Mouse (Mus musculus) lung, adult 2 months (tissue): ENCODE results near the gene Srd5a3. TPM values are rescaled to one million over a fixed set of nuclear protein-coding genes. Genes with fewer than 3 reads are reported as not detected.

Experiments used
- DNase-seq: peaks from one replicate; pipeline ENCODE4 v3.0.0; 2022
- H3K4me1 ChIP-seq: fragments of 200-500 bp; 2 replicates; pipeline ENCODE4 v1.6.1; 2011; ENCODE audit warnings: low read length; ENCODE audit not compliant: control insufficient read depth, insufficient read depth
- H3K4me3 ChIP-seq: fragments of 200-500 bp; replicated peaks from 2 replicates; pipeline ENCODE3; 2011; ENCODE audit warnings: low read depth, mild to moderate bottlenecking, control low read depth, low read length; ENCODE audit errors: extremely low read depth
- CTCF ChIP-seq: fragments of 200-500 bp; IDR thresholded peaks from 2 replicates; pipeline ENCODE4 v1.5.1; 2011; ENCODE audit warnings: mild to moderate bottlenecking, low read length, control low read depth; ENCODE audit not compliant: insufficient read depth
- POLR2A ChIP-seq: fragments of 200-500 bp; IDR thresholded peaks from 2 replicates; pipeline ENCODE4 v1.6.1; 2011; ENCODE audit warnings: low read depth, mild to moderate bottlenecking, control low read depth, low read length, borderline replicate concordance; ENCODE audit errors: extremely low read depth
- WGBS: fragments of 180-500 bp; shearing (Covaris S2); methylation state at CpG from one replicate; pipeline ENCODE4 v1.1.7; 2018; 5-methylcytosine and 5-hydroxymethylcytosine counted together
- polyA plus RNA-seq: library from polyadenylated mRNA; depleted of rRNA; stranded (reverse); fragments of >200 nt; gene quantifications from 2 replicates; pipeline ENCODE4 v1.2.3, GENCODE M21; 2012

The Srd5a3 gene
- polyA plus RNA-seq, 1 experiment, result 160 TPM

- DNase-seq, result no peak
- TF ChIP-seq CTCF, result no peak
- no peak for TF ChIP-seq POLR2A
- Histone ChIP-seq H3K4me1 (no peaks in the 10 kb centered on the region), H3K4me3 (no peak overlapping the region)
- WGBS, result 42% methylated on average over 2 of the region's 2 CpGs
Measured at GRCm38 (mm10) chr5:76130292-76130691, 9.8 kb upstream of the Srd5a3 start.

- no peaks in the 10 kb centered on the region; the same call in 1 of the 2 replicates for H3K4me1 ChIP-seq
- 76% methylated on average over 4 of the region's 4 CpGs for WGBS
- no peak for TF ChIP-seq CTCF
- TF ChIP-seq POLR2A, result no peak
- H3K4me3 ChIP-seq, result no peak overlapping the region
- DNase-seq, result no peak
Measured at GRCm38 (mm10) chr5:76131990-76132389, 8.1 kb upstream of the Srd5a3 start.

DNA sequence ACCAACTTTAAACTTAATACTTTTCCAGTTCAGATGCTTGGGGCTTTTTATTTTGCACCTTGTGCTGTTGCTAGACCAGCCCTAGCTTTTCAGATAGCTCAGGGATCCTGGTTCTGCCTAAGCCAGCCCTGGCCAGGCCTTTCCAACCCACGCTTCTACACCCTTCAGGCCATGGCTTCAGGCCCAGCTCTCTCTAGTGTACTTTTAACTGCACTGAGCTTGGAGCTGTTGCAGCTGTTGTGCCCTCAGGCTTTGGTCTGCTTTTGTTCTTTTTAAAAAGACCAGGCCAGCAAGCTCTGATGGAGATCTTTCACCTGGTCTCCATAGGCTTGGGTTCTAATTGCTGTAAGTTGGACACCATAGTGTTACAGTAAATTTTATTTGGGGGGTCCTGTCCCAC lies 4.4 kb upstream of the Srd5a3 start:
- Histone ChIP-seq H3K4me1 (peaks cover 4% of the 10 kb centered on the region), H3K4me3 (no peak overlapping the region)
- TF ChIP-seq CTCF, result no peak
- no peak for TF ChIP-seq POLR2A
- no peak for DNase-seq
- 73% methylated on average over 1 of the region's 1 CpGs for WGBS

DNA sequence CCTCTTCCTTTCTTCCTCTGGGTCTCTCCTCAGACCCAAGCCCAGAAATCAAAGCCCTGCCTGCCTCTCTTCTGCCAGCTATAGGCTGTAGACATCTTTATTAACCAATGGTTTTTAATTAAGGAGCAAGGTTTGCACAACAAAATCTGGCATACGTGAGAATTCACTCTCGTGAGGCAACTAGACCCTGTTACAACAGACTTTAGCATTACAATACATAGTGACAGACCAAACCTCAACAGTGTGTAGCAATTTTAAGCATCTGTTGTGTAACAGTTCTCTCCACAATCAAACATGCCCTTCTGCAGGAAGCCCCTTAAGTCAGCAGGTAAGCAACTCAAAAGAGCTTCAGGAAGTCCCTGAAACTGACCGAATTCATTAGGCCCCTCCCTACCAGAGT lies 3.8 kb upstream of the Srd5a3 start:
- 71% methylated on average over 3 of the region's 3 CpGs for WGBS
- no peak for DNase-seq

GRCm38 (mm10) chr5:76137586-76137985 lies 2.5 kb upstream of the Srd5a3 start:
- TF ChIP-seq POLR2A, result no peak
- WGBS, result 97% methylated on average over 1 of the region's 1 CpGs
- Histone ChIP-seq H3K4me1 (peaks cover 4% of the 10 kb centered on the region), H3K4me3 (no peak overlapping the region)
- no peak for DNase-seq

More for the DNA sequence above, 3.8 kb upstream of the Srd5a3 start:
- TF ChIP-seq CTCF (no peak), POLR2A (no peak)
- Histone ChIP-seq H3K4me1 (peaks cover 4% of the 10 kb centered on the region), H3K4me3 (no peak overlapping the region)

DNA sequence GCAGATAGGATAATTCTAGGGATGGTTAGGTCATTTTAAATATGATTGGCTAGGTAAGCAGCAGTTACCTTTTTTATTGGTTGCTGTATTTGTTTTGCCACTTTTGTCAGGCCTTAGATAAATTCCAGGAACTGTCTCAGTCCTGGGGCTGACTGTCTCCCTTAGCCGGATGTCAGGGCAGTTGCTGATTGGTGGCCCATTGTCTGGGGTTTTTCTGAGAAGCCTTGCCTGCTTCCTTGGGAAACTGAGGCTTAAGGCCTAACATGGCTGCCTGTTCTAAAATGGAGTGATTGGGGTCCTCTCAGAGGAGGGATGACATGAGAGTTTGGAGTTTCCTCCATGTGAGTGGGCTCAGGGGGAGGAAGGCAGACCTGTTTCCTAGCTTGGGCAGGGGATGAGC lies 2.0 kb upstream of the Srd5a3 start:
- Histone ChIP-seq H3K4me1 (peaks cover 4% of the 10 kb centered on the region), H3K4me3 (no peak overlapping the region)
- TF ChIP-seq POLR2A, result no peak
- TF ChIP-seq CTCF, result no peak
- 73% methylated on average over 1 of the region's 1 CpGs for whole genome bisulfite sequencing
- DNase-seq, result no peak

DNA sequence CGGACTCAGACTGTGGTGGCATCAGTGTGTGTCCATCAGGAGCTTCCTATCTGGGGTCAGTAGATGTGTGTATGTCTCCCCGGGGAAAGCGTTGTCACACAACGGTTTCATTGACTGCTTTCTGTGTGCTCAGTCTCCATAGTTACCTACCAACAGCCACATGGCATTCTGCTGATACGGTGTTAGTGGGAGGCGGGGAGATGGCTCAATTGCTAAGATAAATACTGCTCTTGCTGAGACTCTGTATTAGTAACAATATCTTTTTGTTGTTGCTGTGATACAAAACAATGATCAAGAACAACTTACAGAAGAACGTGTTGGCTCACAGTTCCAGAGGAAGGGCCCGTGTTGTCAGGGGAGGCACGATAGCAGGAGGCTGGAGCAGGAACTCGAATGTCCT lies 1.6 kb upstream of the Srd5a3 start:
- WGBS, result 46% methylated on average over 10 of the region's 10 CpGs
- no peak overlapping the region for H3K4me3 ChIP-seq
- no peak for TF ChIP-seq POLR2A
- no peak for TF ChIP-seq CTCF
- DNase-seq, result no peak
- peaks cover 4% of the 10 kb centered on the region for H3K4me1 ChIP-seq

GRCm38 (mm10) chr5:76139171-76139671 lies 850 bp upstream of the Srd5a3 start:
- peaks cover 4% of the 10 kb centered on the region for H3K4me1 ChIP-seq
- DNase-seq, result no peak
- H3K4me3 ChIP-seq, result no peak overlapping the region
- 41% methylated on average over 7 of the region's 7 CpGs for WGBS
- TF ChIP-seq POLR2A (no peak), CTCF (no peak)

DNA sequence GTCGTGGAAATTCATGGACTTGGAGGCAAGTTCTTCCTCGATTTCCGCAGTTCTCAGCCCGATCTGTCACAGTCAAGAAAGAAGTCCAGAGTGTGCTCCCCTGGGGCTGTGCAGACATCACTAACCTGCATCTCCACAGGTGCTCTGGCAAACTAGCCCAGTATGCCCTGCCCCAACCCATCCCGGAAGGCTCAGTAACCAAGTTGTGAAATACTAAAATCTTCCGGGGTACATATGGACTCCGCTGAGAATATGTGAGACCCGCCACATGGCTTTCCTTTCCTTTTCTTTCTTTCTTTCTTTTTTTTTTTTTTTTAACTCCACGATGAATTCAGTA lies 627 bp downstream of the Srd5a3 start:
- 2% methylated on average over 9 of the region's 9 CpGs for WGBS
- no peak for TF ChIP-seq POLR2A
- TF ChIP-seq CTCF, result no peak
- DNase-seq, result no peak
- peak overlapping the region; percentile 67 for H3K4me3 ChIP-seq
- H3K4me1 ChIP-seq, result peaks cover 4% of the 10 kb centered on the region

GRCm38 (mm10) chr5:76143356-76143755 lies 3.3 kb downstream of the Srd5a3 start:
- no peak overlapping the region for H3K4me3 ChIP-seq
- no peak for DNase-seq
- no peak for TF ChIP-seq CTCF
- TF ChIP-seq POLR2A, result no peak
- peaks cover 4% of the 10 kb centered on the region; the same call in 1 of the 2 replicates for H3K4me1 ChIP-seq
- 71% methylated on average over 4 of the region's 4 CpGs for WGBS
